Mouse (Mus musculus) naive thymus-derived CD4-positive, alpha-beta T cell, adult 2 months (primary cell): ENCODE results near the gene Gpcpd1.

Source experiments
- DNase-seq: peaks from one replicate; pipeline ENCODE4 v3.0.0-alpha.2; 2011; ENCODE audit warnings: low read depth

Gene Gpcpd1

DNA sequence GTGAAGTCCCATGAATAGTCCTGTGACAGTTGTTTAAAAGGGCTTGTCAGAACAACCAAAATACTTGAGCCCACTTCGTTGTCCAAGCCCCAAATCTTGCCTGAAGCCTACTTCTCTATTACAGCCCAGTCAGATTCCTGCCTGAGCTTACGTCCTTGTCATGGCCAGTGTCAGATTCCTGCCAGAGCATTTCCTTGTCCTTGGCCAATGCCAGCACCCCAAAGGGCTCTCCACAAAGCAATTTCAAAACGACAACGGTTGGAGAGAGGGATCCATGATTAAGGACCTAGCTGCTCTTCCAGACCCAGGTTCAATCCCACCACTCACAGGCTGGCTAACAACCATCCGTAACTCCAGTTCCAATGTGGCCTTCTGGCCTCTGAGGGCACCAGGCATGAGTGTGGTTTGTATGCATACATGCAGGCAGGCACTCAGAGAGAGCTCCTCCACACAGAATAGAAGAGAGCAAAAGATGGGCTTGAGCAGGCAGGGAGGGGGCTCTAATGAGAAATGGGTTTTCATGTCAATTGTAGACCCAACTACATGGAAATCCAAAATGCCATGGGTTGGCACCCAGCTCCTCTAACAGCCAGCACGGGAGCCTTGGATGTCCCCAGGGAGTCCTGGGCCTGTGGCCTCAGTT is 70.2 kb downstream of the Gpcpd1 start:
- DNase-seq, result no peak

GRCm38 (mm10) chr2:132516130-132517030 is 71.1 kb downstream of the Gpcpd1 start:
- DNase-seq, result peak; percentile 92

DNA sequence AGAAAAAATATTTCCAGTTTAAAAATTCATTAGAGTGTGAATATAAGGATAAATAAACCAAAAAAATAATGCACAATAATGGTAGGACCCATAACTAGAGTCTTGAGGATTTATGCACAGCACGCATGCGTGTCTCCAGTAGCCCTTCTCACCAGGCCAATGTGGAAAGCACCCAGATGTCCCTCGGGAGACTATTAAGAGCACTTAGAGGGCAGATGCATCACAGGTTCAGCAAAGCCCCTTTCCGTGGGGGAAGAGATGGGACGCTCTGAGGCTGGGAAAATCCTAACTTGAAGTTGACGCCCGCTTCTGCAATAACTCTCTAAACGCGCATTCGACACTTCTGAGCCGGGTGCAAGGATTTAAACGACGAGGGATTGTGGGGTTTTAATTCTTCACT is 71.9 kb downstream of the Gpcpd1 start:
- DNase-seq, result no peak

GRCm38 (mm10) chr2:132515076-132515475 is 72.5 kb downstream of the Gpcpd1 start:
- DNase-seq, result peak; percentile 37

- DNase-seq, result peak; percentile 55
Measured at GRCm38 (mm10) chr2:132514353-132514752, 73.2 kb downstream of the Gpcpd1 start.

- no peak for DNase-seq
Measured at GRCm38 (mm10) chr2:132513371-132514181, 74.0 kb downstream of the Gpcpd1 start.

GRCm38 (mm10) chr2:132512977-132513351 is 74.6 kb downstream of the Gpcpd1 start:
- DNase-seq, result no peak

GRCm38 (mm10) chr2:132512051-132512976 is 75.2 kb downstream of the Gpcpd1 start:
- peak; percentile 91 for DNase-seq

DNA sequence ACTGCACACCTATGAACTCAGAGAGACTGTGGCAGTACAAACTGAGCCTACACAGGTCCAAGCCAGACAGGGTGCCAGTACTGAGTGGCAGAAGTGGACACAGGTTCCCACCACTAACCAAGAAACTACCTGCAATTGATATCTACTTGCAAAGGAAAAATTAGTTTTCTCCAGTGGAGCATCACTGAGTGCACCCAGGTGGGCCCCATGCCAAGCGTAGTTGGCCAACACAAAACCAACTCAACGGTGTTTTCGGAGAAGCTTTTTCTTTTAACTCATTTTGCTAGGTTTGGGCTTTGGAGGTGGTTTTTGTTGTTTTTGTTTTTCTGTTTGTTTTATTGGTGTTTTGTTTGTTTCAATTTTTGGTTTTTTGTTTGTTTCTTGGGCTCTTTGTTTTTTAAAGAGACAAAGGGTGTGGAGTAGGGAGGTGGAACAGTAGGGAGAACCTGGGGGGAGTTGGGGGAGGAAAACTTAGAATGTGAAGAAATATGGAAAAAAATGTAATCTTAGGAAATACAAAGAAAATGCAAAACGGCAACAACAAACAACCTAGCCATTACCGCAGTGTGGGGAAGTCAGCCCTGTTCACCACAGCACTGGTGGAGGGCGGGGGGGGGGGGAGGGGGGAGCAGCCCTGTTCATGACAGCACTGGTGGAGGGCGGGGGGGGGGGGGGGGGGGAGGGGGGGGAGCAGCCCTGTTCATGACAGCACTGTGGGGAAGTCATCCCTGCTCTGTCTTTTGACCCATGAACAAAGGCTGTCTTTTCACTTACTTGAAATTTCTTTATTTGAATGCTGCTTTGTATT is 76.3 kb downstream of the Gpcpd1 start:
- peak; percentile 70 for DNase-seq

- DNase-seq, result peak; percentile 85
Measured at GRCm38 (mm10) chr2:132509714-132510113, 77.8 kb downstream of the Gpcpd1 start.

DNA sequence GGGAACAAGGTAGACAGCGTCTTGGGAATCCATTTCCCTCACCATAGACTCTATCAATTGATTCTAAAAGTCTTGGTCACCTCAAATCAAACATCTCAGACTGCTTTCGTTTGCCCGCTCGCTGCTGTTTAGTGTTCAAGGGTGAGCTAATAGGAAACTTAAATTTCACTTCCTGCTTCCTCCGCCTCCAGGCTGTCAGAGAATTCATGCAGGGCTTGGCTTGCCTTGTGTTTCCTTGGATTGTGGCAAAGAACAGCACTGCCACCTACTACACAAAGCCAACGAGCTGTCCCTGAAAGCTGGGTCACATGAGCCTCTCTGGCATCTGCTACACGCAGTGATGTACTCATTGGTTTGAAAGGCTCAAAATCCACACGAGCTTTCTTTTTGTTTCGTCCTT is 78.3 kb downstream of the Gpcpd1 start:
- DNase-seq, result no peak

DNA sequence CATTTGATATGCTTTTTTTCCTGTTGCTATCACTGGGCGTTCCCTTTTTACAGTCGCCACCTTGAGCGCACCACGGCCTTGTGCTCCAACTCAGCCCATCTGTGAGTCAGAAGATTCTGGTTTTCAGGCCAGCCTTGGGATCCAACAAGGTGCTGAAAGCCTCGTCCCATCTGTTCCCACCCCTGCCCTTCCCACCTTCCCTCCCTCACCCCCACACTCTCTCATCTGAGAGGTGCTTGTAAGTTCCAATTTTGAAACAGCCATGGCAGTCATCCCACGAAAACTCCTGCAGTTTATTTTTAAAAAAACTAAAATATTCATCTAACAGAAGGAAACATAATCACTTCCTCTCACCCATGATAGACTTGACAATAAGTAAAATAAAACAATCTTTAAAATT is 80.0 kb downstream of the Gpcpd1 start:
- DNase-seq, result no peak

DNA sequence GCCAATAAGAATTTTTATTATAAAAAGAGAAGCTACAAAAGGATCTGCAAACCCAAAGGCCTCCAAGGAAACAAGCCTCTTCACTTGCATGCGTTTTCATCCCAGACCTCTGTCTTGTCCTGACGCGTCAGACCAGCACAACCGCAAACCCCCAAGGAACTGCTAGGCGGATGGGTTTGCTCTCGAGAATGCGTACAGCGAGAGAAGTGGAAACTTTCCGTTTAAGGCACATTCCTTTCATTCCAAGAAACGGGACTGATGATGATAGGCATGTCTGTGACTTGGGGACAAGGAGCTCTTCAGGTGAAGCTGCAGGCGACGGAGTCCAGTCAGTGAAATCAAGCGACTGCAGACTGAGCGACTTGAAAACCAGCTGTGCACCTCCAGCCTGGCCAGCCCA is 80.4 kb downstream of the Gpcpd1 start:
- no peak for DNase-seq

DNA sequence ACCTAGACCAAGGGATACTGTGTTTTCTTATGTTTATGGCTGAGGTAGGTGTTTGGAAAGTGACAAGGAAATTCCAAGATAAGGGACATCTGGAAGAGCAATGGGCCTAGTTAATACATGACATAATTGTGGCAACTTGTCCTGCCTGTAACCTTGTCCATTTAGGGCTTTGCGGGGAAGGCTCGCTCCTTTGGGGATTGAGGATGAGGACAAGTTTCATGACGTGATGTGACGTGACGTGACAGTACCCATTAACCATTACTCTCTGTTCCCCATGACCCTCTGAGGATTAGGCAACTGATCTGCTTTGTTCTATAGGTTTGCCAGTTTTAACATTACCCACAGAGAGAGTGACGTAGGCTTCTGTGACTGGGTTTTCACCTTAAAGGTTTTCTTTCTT is 81.7 kb downstream of the Gpcpd1 start:
- DNase-seq, result no peak

DNA sequence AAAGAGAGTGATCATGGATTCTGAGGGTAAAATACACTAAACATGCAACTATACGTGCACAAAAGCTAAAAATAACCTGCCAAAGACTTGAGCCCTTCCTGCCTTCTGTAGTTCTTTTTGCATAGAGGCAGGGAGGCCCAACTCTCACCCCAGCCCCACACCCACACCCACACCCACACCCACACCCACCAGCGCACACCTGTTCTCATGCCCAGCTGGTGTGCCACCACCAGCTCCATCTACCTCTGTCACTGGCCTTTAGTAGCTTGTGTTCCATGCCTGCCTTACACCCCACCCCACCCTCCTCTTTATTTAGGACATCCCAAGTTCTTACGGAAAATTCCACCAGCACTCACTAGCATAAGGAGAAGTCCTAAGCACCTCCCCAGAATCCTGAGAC is 89.2 kb downstream of the Gpcpd1 start:
- no peak for DNase-seq

- peak; percentile 68 for DNase-seq
Measured at GRCm38 (mm10) chr2:132497412-132498135, 90.0 kb downstream of the Gpcpd1 start.

DNA sequence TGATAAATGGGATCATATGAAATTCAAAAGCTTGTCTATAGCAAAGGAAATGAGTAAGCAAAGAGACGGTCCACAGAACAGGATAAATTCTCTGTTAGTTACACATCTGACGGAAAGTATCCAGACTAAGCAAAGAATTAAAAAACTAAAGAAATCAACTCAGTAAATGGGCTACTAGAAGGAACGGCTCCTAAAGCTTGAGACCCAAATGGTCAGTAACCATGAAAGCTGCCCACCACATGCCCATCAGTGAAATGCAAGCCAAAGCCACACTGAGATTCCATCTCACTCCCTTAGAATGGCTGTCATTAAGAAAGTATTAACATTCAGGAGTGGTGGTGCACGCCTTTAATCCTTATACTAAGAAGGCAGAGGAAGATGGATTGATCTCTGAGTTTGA is 94.3 kb downstream of the Gpcpd1 start:
- DNase-seq, result no peak

- peak; percentile 74 for DNase-seq
Measured at GRCm38 (mm10) chr2:132485454-132485853, 102.1 kb downstream of the Gpcpd1 start.

GRCm38 (mm10) chr2:132481547-132481946 is 106.0 kb downstream of the Gpcpd1 start:
- DNase-seq, result no peak
